Mouse (Mus musculus) embryonic fibroblast, embryonic 13.5 days (primary cell): ENCODE measurements at regions not wholly inside any gene's neighbourhood (a gene's known extent, or its start where the extent isn't known, plus 50 kb on each side); places are given as distances from the start of the nearest gene placed in this dataset.

Experiments used
- CTCF ChIP-seq: IDR thresholded peaks from 2 replicates; pipeline ENCODE4 v1.5.1; 2011; ENCODE audit warnings: mild to moderate bottlenecking, control low read depth, low read length, moderate library complexity, borderline replicate concordance; ENCODE audit not compliant: insufficient read depth
- POLR2A ChIP-seq: IDR thresholded peaks from 2 replicates; pipeline ENCODE4 v1.6.1; 2011; ENCODE audit warnings: low read depth, mild to moderate bottlenecking, control low read depth, low read length, moderate library complexity

DNA sequence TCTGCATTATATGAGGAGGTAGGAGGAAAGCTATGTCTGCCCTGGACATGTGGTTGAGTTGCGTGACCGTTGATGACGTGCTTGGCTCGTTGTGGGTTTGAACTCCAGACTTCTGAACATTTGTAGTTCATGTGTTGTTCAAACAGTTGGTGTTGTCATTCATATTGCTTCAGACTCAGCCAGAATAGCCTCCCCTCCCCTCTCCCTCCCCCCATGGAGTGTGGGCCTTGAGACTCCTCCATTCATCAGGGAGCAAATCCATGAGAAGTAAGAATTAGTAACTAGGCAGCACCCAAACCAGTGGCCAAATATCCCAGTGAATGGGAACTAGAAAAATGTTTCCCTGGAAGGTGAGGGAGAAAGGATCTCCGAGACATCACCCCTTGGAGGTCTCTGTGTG, 209.0 kb downstream of the 1700010I14Rik start:
- TF ChIP-seq POLR2A (no peak), CTCF (no peak)
